In the genomic region with DNA sequence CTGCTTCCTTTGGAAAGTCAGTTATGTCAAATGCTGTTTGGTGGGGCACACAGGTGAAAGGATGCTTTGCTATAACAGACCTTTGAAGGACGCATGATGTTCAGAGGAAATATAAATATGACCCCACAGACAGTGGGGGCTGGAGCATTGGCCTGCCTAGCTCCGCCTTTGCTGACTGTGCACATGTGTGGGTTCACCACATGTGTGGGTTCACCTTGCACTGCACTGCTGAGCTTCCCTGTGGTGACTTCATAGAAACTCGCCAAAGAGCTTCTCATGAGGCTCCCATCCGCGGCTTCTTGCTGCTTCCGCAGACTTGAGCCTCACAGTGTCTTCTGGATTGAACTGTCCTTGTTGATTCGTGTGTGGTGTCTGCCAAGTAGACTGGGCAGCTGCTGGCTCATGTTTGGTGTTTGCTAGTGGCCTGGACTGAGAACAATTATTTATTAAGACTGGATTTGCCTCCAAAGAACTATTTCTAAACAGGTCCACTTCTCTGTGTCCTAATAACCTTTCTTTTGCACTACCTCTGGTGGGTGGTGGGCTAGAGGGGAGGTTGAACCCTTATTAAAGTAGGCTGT, we compare ENCODE assay signal across 16 mouse cellular contexts. TPM values are rescaled to one million over a fixed set of nuclear protein-coding genes. Genes with fewer than 3 reads are reported as not detected.
DNase-seq lines count a peak whose midpoint lies in the region; ATAC-seq lines count a peak whose summit lies in the region.
"Had no signal": no experiment of that assay in that cellular context is flagged by ENCODE, and none has a peak within 500 bp of the region (broad histone marks: within the 10 kb centered on the region; RNA-seq: fewer than 3 reads in every experiment).

No protein-coding gene starts in this region.

- H3K4me2 ChIP-seq in hindbrain, embryonic 16.5 days (ENCODE audit: low read length) = no peak overlapping the region
- no peak overlapping the region for H3K4me2 ChIP-seq in hindbrain, embryonic 11.5 days (replicated peaks; ENCODE audit: low read depth, low read length)
- H3K4me2 ChIP-seq: kidney, embryonic 15.5 days; limb, embryonic 13.5 days; stomach, embryonic 15.5 days had no signal

- H3K9me3 ChIP-seq in hindbrain, embryonic 16.5 days (ENCODE audit: control insufficient read depth, low read length) = no peaks in the 10 kb centered on the region
- no peaks in the 10 kb centered on the region for H3K9me3 ChIP-seq in hindbrain, embryonic 11.5 days (ENCODE audit: control insufficient read depth, low read length)
- H3K9me3 ChIP-seq: embryonic facial prominence, embryonic 10.5 days; kidney, embryonic 15.5 days; limb, embryonic 13.5 days; stomach, embryonic 15.5 days had no signal

- no peak overlapping the region for H3K4me3 ChIP-seq in hindbrain, embryonic 16.5 days (ENCODE audit: low read length)
- H3K4me3 ChIP-seq in hindbrain, embryonic 11.5 days (ENCODE audit: low read depth, low read length) = no peak overlapping the region
- H3K4me3 ChIP-seq: embryonic facial prominence, embryonic 10.5 days; kidney, embryonic 15.5 days; left cerebral cortex, adult 2 months; limb, embryonic 13.5 days; stomach, embryonic 15.5 days had no signal

- H3K4me1 ChIP-seq in hindbrain, embryonic 16.5 days (ENCODE audit: control insufficient read depth, insufficient read depth, low read depth, low read length) = peaks cover 38% of the 10 kb centered on the region
- H3K4me1 ChIP-seq in hindbrain, embryonic 11.5 days (replicated peaks; ENCODE audit: control insufficient read depth, insufficient read depth, low read length) = peaks cover 14% of the 10 kb centered on the region

- H3K27ac ChIP-seq in hindbrain, embryonic 16.5 days (ENCODE audit: low read depth, low read length) = no peak overlapping the region
- no peak overlapping the region for H3K27ac ChIP-seq in hindbrain, embryonic 11.5 days (ENCODE audit: low read depth, low read length)
- H3K27ac ChIP-seq: kidney, embryonic 15.5 days; left cerebral cortex, adult 2 months; limb, embryonic 13.5 days; stomach, embryonic 15.5 days had no signal

- no peak overlapping the region for H3K9ac ChIP-seq in hindbrain, embryonic 16.5 days (ENCODE audit: low read depth, low read length)
- H3K9ac ChIP-seq in hindbrain, embryonic 11.5 days (ENCODE audit: low read depth, low read length) = no peak overlapping the region
- H3K9ac ChIP-seq: kidney, embryonic 15.5 days; limb, embryonic 13.5 days; stomach, embryonic 15.5 days had no signal

- no peak for DNase-seq in hindbrain, embryonic 11.5 days (ENCODE audit: low spot score)
- DNase-seq in thymus, postnatal 14 days = peak; percentile 29
- no peak for DNase-seq in thymus, postnatal 25 days
- DNase-seq in adrenal gland, postnatal 4 days (ENCODE audit: low spot score in 2 of 2) = no peak
- DNase-seq: adrenal gland, postnatal 36 days; cerebellum, postnatal 25 days; lung, adult 18-20 months; spleen, adult 18-20 months had no signal

- no peaks in the 10 kb centered on the region for H3K36me3 ChIP-seq in hindbrain, embryonic 16.5 days (ENCODE audit: control insufficient read depth, insufficient read depth, low read length)
- H3K36me3 ChIP-seq in hindbrain, embryonic 11.5 days (ENCODE audit: control insufficient read depth, insufficient read depth, low read length) = no peaks in the 10 kb centered on the region
- H3K36me3 ChIP-seq: embryonic facial prominence, embryonic 10.5 days; kidney, embryonic 15.5 days; limb, embryonic 13.5 days; stomach, embryonic 15.5 days had no signal

- ATAC-seq in hindbrain, embryonic 16.5 days = peak; percentile 41; the same call in 1 of the 2 replicates
- no peak for ATAC-seq in hindbrain, embryonic 11.5 days (ENCODE audit: low FRiP score)
- peak; percentile 73 for ATAC-seq in inflammation-experienced regulatory T-cells, adult 6 months
- no peak for ATAC-seq in erythroblast, adult 5-6 weeks (replicated peaks; ENCODE audit: low FRiP score, poor library complexity, severe bottlenecking)

- no peaks in the 10 kb centered on the region for H3K27me3 ChIP-seq in hindbrain, embryonic 16.5 days (replicated peaks; ENCODE audit: control insufficient read depth, insufficient read depth, low read length)
- no peaks in the 10 kb centered on the region for H3K27me3 ChIP-seq in hindbrain, embryonic 11.5 days (ENCODE audit: control insufficient read depth, insufficient read depth, low read length)
- H3K27me3 ChIP-seq: kidney, embryonic 15.5 days; limb, embryonic 13.5 days; stomach, embryonic 15.5 days had no signal

- WGBS in hindbrain, embryonic 16.5 days = 79% methylated on average over 7 of the region's 7 CpGs
- 81% methylated on average over 7 of the region's 7 CpGs for WGBS in hindbrain, embryonic 11.5 days

RNA-seq across cellular contexts. Expression of gene Med13l, which starts 59.9 kb away (rescaled TPM):
- 11.5 and 12.4 TPM in 2 replicates for polyA plus RNA-seq in hindbrain, embryonic 16.5 days (2015; fragmentation: Nextera tagmentation; extraction: Ambion mirVana)
- 12.5 and 16.1 TPM in 2 replicates for polyA plus RNA-seq in hindbrain, embryonic 11.5 days (2014; fragmentation: Nextera tagmentation; extraction: Ambion mirVana)
- polyA plus RNA-seq in inflammation-experienced regulatory T-cells, adult 6 months (2017; shearing (Covaris generic)) = 10 to 100 TPM; 12.0 to 28.2 (median 22.7) TPM
- 10 to 100 TPM; 49.9 to 55.3 TPM for total RNA-seq in adrenal gland, postnatal 4 days (2021)
- 49.2 and 56.6 TPM in 2 replicates for total RNA-seq in erythroblast, adult 5-6 weeks (2015; ENCODE audit: low replicate concordance)
- 82.2 and 99.3 TPM in 2 replicates for total RNA-seq in erythroblast, adult 5-6 weeks (2017; ENCODE audit: low replicate concordance)

Comparison
In these comparisons a context has a peak if more than half of its experiments do, and no peak if none do; other contexts are left out.
1. ATAC-seq: peak in hindbrain, embryonic 16.5 days (single experiment) and inflammation-experienced regulatory T-cells, adult 6 months (single experiment); none in hindbrain, embryonic 11.5 days (single experiment) and erythroblast, adult 5-6 weeks (single experiment).